25 mouse cellular contexts compared by ENCODE assay signal in genomic region chr4:125665955-125666354, GRCm38 (mm10).
DNase-seq lines count a peak whose midpoint lies in the region; ATAC-seq and TF ChIP-seq lines count a peak whose summit lies in the region.
"Had no signal": no experiment of that assay in that cellular context is flagged by ENCODE, and none has a peak within 500 bp of the region (broad histone marks: within the 10 kb centered on the region; RNA-seq: fewer than 3 reads in every experiment).

No protein-coding gene starts in this region.

- H3K27ac ChIP-seq in forebrain, embryonic 10.5 days, result peak overlapping the region; percentile 22; the same call in 1 of the 2 replicates
- H3K27ac ChIP-seq in forebrain, postnatal 0 days (ENCODE audit: low read depth, low read length), result no peak overlapping the region
- H3K27ac ChIP-seq in hindbrain, embryonic 12.5 days, result no peak overlapping the region
- H3K27ac ChIP-seq: hindbrain, embryonic 14.5 days; liver, embryonic 15.5 days; midbrain, embryonic 15.5 days; neural tube, embryonic 12.5 days had no signal

- no peaks in the 10 kb centered on the region for H3K36me3 ChIP-seq in forebrain, embryonic 10.5 days (replicated peaks)
- H3K36me3 ChIP-seq in forebrain, postnatal 0 days (ENCODE audit: insufficient read depth), result peaks cover 5% of the 10 kb centered on the region; the same call in 1 of the 2 replicates
- 0 out of 2 replicates have a peak, but pooled peaks cover 5% of the 10 kb centered on the region for H3K36me3 ChIP-seq in hindbrain, embryonic 12.5 days
- H3K36me3 ChIP-seq: heart, embryonic 12.5 days; liver, embryonic 15.5 days; midbrain, embryonic 15.5 days; neural tube, embryonic 12.5 days had no signal

- no peak overlapping the region for H3K9ac ChIP-seq in forebrain, postnatal 0 days
- H3K9ac ChIP-seq in hindbrain, embryonic 12.5 days, result no peak overlapping the region
- H3K9ac ChIP-seq: heart, embryonic 12.5 days; hindbrain, embryonic 14.5 days; liver, embryonic 15.5 days; midbrain, embryonic 15.5 days; neural tube, embryonic 12.5 days had no signal

- H3K4me1 ChIP-seq in forebrain, embryonic 10.5 days, result peaks cover 27% of the 10 kb centered on the region
- H3K4me1 ChIP-seq in forebrain, postnatal 0 days (ENCODE audit: insufficient read depth), result no peaks in the 10 kb centered on the region
- H3K4me1 ChIP-seq in hindbrain, embryonic 12.5 days, result peaks cover 26% of the 10 kb centered on the region
- H3K4me1 ChIP-seq: liver, embryonic 15.5 days had no signal

- H3K4me3 ChIP-seq in forebrain, embryonic 10.5 days, result no peak overlapping the region
- no peak overlapping the region for H3K4me3 ChIP-seq in forebrain, postnatal 0 days (ENCODE audit: low read depth, low read length)
- no peak overlapping the region for H3K4me3 ChIP-seq in hindbrain, embryonic 12.5 days
- H3K4me3 ChIP-seq: heart, embryonic 12.5 days; liver, embryonic 15.5 days; midbrain, embryonic 15.5 days; neural tube, embryonic 12.5 days had no signal

- no peak for TF ChIP-seq CTCF in forebrain, postnatal 0 days (IDR thresholded peaks at IDR 0.05; ENCODE audit: low read depth)

- ATAC-seq in forebrain, postnatal 0 days, result no peak
- ATAC-seq in hindbrain, embryonic 12.5 days (ENCODE audit: low FRiP score), result no peak
- ATAC-seq: forebrain, embryonic 16.5 days; midbrain, embryonic 15.5 days had no signal

- H3K9me3 ChIP-seq in forebrain, embryonic 10.5 days, result no peaks in the 10 kb centered on the region
- no peaks in the 10 kb centered on the region for H3K9me3 ChIP-seq in forebrain, postnatal 0 days (ENCODE audit: low read length)
- no peaks in the 10 kb centered on the region for H3K9me3 ChIP-seq in hindbrain, embryonic 12.5 days (replicated peaks)
- H3K9me3 ChIP-seq: heart, embryonic 12.5 days; liver, embryonic 15.5 days; midbrain, embryonic 15.5 days; neural tube, embryonic 12.5 days had no signal

- peak; percentile 19 for DNase-seq in forebrain, embryonic 10.5 days (ENCODE audit: extremely low spot score, low spot score)
- no peak for DNase-seq in forebrain, postnatal 0 days
- DNase-seq in embryo, embryonic 11 days, result peak; percentile 62
- DNase-seq in hindlimb bud, embryonic 11.5 days (ENCODE audit: extremely low spot score, low read depth, low spot score), result peak; percentile 52
- DNase-seq in thymus, postnatal 36 days, result peak; percentile 12 to 25
- no peak for DNase-seq in urinary bladder, adult 2 months (ENCODE audit: low spot score)
- DNase-seq in testis, postnatal 10 days (ENCODE audit: low spot score), result no peak
- DNase-seq: adrenal gland, postnatal 25 days; cerebellum, adult 9-10 months; gastrocnemius, postnatal 25 days; heart, adult 18-20 months; heart, postnatal 10 days; kidney, adult 8-10 months; kidney, postnatal 10 days; lung, postnatal 4 days; retina, postnatal 1 day; right cerebral cortex, postnatal 25 days; spleen, adult 18-20 months had no signal

- no peak overlapping the region for H3K4me2 ChIP-seq in forebrain, postnatal 0 days (ENCODE audit: low read depth)
- no peak overlapping the region for H3K4me2 ChIP-seq in hindbrain, embryonic 12.5 days (replicated peaks)
- H3K4me2 ChIP-seq: heart, embryonic 12.5 days; hindbrain, embryonic 14.5 days; liver, embryonic 15.5 days; midbrain, embryonic 15.5 days; neural tube, embryonic 12.5 days had no signal

- no peaks in the 10 kb centered on the region for H3K27me3 ChIP-seq in forebrain, embryonic 10.5 days (ENCODE audit: poor library complexity, severe bottlenecking)
- no peaks in the 10 kb centered on the region for H3K27me3 ChIP-seq in forebrain, postnatal 0 days (ENCODE audit: insufficient read depth, low read length)
- no peaks in the 10 kb centered on the region for H3K27me3 ChIP-seq in hindbrain, embryonic 12.5 days
- H3K27me3 ChIP-seq: heart, embryonic 12.5 days; liver, embryonic 15.5 days; midbrain, embryonic 15.5 days; neural tube, embryonic 12.5 days had no signal

- 70% methylated on average over 5 of the region's 5 CpGs for WGBS in forebrain, embryonic 10.5 days
- WGBS in forebrain, postnatal 0 days, result 84% methylated on average over 5 of the region's 5 CpGs
- WGBS in hindbrain, embryonic 12.5 days, result 77% methylated on average over 5 of the region's 5 CpGs

Comparison
In these comparisons a context has a peak if more than half of its experiments do, and no peak if none do; other contexts are left out.
1. DNase-seq: peak in forebrain, embryonic 10.5 days (single experiment), embryo, embryonic 11 days (single experiment), hindlimb bud, embryonic 11.5 days (single experiment) and thymus, postnatal 36 days (2 of 2); none in forebrain, postnatal 0 days (single experiment), urinary bladder, adult 2 months (single experiment) and testis, postnatal 10 days (single experiment).